Mouse (Mus musculus) testis, adult 2 months (tissue): ENCODE data around the gene Tspyl2.

Experiments used
- CTCF ChIP-seq: fragments of 200-500 bp; IDR thresholded peaks from 2 replicates; pipeline ENCODE4 v1.5.1; 2012; ENCODE audit warnings: low read depth, mild to moderate bottlenecking, inconsistent platforms, low read length, moderate library complexity; ENCODE audit not compliant: control insufficient read depth, insufficient read depth, insufficient replicate concordance
- POLR2A ChIP-seq: fragments of 200-500 bp; IDR thresholded peaks from 2 replicates; pipeline ENCODE4 v1.6.1; 2012; ENCODE audit warnings: low read depth, mild to moderate bottlenecking, inconsistent platforms, low read length, moderate library complexity; ENCODE audit not compliant: control insufficient read depth

DNA sequence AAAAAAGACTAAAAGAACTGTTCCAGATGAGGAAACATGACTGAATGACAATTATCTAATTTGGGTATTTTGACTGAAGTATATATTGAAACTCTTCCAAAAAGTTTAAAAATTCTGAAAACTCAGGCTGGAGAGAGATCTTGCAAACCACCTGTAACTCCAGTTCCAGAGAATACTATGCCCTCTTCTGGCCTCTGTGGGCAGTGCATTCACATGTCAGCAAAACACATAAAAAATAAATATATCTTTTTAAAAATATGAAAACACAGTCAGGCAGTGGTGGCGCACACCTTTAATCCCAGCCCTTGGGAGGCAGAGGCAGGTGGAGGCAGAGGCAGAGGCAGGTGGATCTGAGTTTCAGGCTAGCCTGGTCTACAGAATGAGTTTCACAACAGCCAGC, 18.6 kb downstream of the Tspyl2 start:
- no peak for TF ChIP-seq CTCF
- TF ChIP-seq POLR2A: no peak
